In the genomic region with DNA sequence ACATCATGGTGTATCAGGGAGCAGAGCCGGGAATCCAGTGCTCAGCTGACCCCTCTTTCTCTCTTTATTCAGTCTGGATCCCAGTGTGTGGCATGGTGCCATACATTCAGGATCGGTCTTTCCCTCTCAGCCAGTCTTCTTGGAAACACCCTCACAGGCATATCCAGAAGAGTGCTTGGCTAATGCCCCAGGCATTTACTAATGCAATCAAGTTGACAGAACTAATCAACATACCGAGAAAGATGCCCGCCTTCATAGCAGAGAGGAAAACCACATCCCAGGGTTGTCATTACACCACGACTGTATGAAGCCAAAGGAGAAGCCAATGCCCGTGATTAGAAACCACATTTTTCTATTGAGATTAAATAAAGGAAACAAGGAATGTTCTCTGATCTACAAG, we compare ENCODE assay signal across 35 mouse cellular contexts. TPM values are rescaled to one million over a fixed set of nuclear protein-coding genes. Genes with fewer than 3 reads are reported as not detected.
A peak's percentile ranks its signal among the peaks of the same experiment; 100 is the strongest.
DNase-seq lines count a peak whose midpoint lies in the region; ATAC-seq and TF ChIP-seq lines count a peak whose summit lies in the region.
"Had no signal": no experiment of that assay in that cellular context is flagged by ENCODE, and none has a peak within 500 bp of the region (broad histone marks: within the 10 kb centered on the region; RNA-seq: fewer than 3 reads in every experiment).

No protein-coding gene starts in this region.

- no peaks in the 10 kb centered on the region for H3K9me3 ChIP-seq in hindbrain, embryonic 11.5 days (ENCODE audit: control insufficient read depth, low read length)
- H3K9me3 ChIP-seq: embryonic facial prominence, embryonic 12.5 days; forebrain, embryonic 15.5 days; heart, embryonic 13.5 days; hindbrain, embryonic 10.5 days; intestine, embryonic 15.5 days; limb, embryonic 10.5 days; limb, embryonic 15.5 days; liver, embryonic 13.5 days; midbrain, embryonic 15.5 days; neural tube, embryonic 12.5 days had no signal

- H3K27ac ChIP-seq in hindbrain, embryonic 11.5 days (ENCODE audit: low read depth, low read length), result no peak overlapping the region
- H3K27ac ChIP-seq: embryonic facial prominence, embryonic 12.5 days; forebrain, embryonic 15.5 days; heart, embryonic 13.5 days; hindbrain, embryonic 10.5 days; hindbrain, postnatal 0 days; intestine, embryonic 15.5 days; layer of hippocampus, adult 2 months; limb, embryonic 10.5 days; limb, embryonic 15.5 days; liver, embryonic 13.5 days; macrophage; midbrain, embryonic 15.5 days; neural tube, embryonic 12.5 days; stomach, postnatal 0 days had no signal

- DNase-seq in cerebellum, postnatal 14 days, result peak; percentile 5 to 8
- no peak for DNase-seq in cerebellum, adult 9-10 months
- peak; percentile 45 for DNase-seq in 3T3-L1 (ENCODE audit: low read depth, low spot score)
- peak; percentile 18 for DNase-seq in brain, embryonic 14.5 days (ENCODE audit: low read depth)
- no peak for DNase-seq in c-Kit-positive CD71-positive TER-119-positive erythroid progenitor cells, embryonic 14.5 days (ENCODE audit: low spot score)
- DNase-seq in hindbrain, embryonic 11.5 days (ENCODE audit: low spot score), result no peak
- DNase-seq: adrenal gland, adult 2 months; cerebellum, adult 11 months; cerebellum, postnatal 25 days; gastrocnemius, postnatal 36 days; heart, postnatal 10 days; kidney, adult 2 months; kidney, postnatal 36 days; liver, embryonic 13.5 days; lung, adult 18-20 months; right cerebral cortex, adult 18-20 months; right cerebral cortex, postnatal 4 days; thymus, adult 18-20 months; thymus, postnatal 25 days had no signal

- no peaks in the 10 kb centered on the region for H3K36me3 ChIP-seq in hindbrain, embryonic 11.5 days (ENCODE audit: control insufficient read depth, insufficient read depth, low read length)
- H3K36me3 ChIP-seq: embryonic facial prominence, embryonic 12.5 days; forebrain, embryonic 15.5 days; heart, embryonic 13.5 days; hindbrain, embryonic 10.5 days; intestine, embryonic 15.5 days; limb, embryonic 10.5 days; limb, embryonic 15.5 days; liver, embryonic 13.5 days; midbrain, embryonic 15.5 days; neural tube, embryonic 12.5 days had no signal

- H3K4me1 ChIP-seq in hindbrain, embryonic 11.5 days (replicated peaks; ENCODE audit: control insufficient read depth, insufficient read depth, low read length), result no peaks in the 10 kb centered on the region
- H3K4me1 ChIP-seq: embryonic facial prominence, embryonic 12.5 days; forebrain, embryonic 15.5 days; heart, embryonic 13.5 days; hindbrain, embryonic 10.5 days; intestine, embryonic 15.5 days; limb, embryonic 10.5 days; limb, embryonic 15.5 days; liver, embryonic 13.5 days; midbrain, embryonic 15.5 days; neural tube, embryonic 12.5 days had no signal

- TF ChIP-seq POLR2A in brain, embryonic 14.5 days (IDR thresholded peaks at IDR 0.05; ENCODE audit: borderline replicate concordance, extremely low read depth, insufficient read depth, insufficient read length, poor library complexity, severe bottlenecking), result no peak

- no peak overlapping the region for H3K9ac ChIP-seq in hindbrain, embryonic 11.5 days (ENCODE audit: low read depth, low read length)
- H3K9ac ChIP-seq: embryonic facial prominence, embryonic 12.5 days; forebrain, embryonic 15.5 days; heart, embryonic 13.5 days; intestine, embryonic 15.5 days; limb, embryonic 15.5 days; liver, embryonic 13.5 days; midbrain, embryonic 15.5 days; neural tube, embryonic 12.5 days had no signal

- no peak overlapping the region for H3K4me2 ChIP-seq in hindbrain, embryonic 11.5 days (replicated peaks; ENCODE audit: low read depth, low read length)
- H3K4me2 ChIP-seq: embryonic facial prominence, embryonic 12.5 days; forebrain, embryonic 15.5 days; heart, embryonic 13.5 days; intestine, embryonic 15.5 days; limb, embryonic 15.5 days; liver, embryonic 13.5 days; midbrain, embryonic 15.5 days; neural tube, embryonic 12.5 days had no signal

- no peaks in the 10 kb centered on the region for H3K27me3 ChIP-seq in hindbrain, embryonic 11.5 days (ENCODE audit: control insufficient read depth, insufficient read depth, low read length)
- H3K27me3 ChIP-seq: embryonic facial prominence, embryonic 12.5 days; forebrain, embryonic 15.5 days; heart, embryonic 13.5 days; intestine, embryonic 15.5 days; limb, embryonic 15.5 days; liver, embryonic 13.5 days; midbrain, embryonic 15.5 days; neural tube, embryonic 12.5 days had no signal

- WGBS in hindbrain, embryonic 11.5 days, result 85% methylated on average over 6 of the region's 6 CpGs

- 0 out of 2 replicates have a peak, but pooled peaks have one; percentile 37 for ATAC-seq in granulocyte monocyte progenitor cell, adult 5-6 weeks (replicated peaks; ENCODE audit: poor library complexity, severe bottlenecking)
- no peak for ATAC-seq in hindbrain, embryonic 11.5 days (ENCODE audit: low FRiP score)
- ATAC-seq: activated CD4-positive, CD25-positive, alpha-beta regulatory T cell, adult 4 months; forebrain, embryonic 15.5 days; hindbrain, postnatal 0 days; intestine, embryonic 15.5 days; lung, postnatal 0 days; midbrain, embryonic 15.5 days had no signal

- TF ChIP-seq CTCF in brain, embryonic 14.5 days (IDR thresholded peaks at IDR 0.05; ENCODE audit: borderline replicate concordance, extremely low read depth, insufficient read depth, insufficient read length), result no peak

- H3K4me3 ChIP-seq in hindbrain, embryonic 11.5 days (ENCODE audit: low read depth, low read length), result no peak overlapping the region
- H3K4me3 ChIP-seq: embryonic facial prominence, embryonic 12.5 days; forebrain, embryonic 15.5 days; heart, embryonic 13.5 days; hindbrain, embryonic 10.5 days; intestine, embryonic 15.5 days; layer of hippocampus, adult 2 months; limb, embryonic 10.5 days; limb, embryonic 15.5 days; liver, embryonic 13.5 days; midbrain, embryonic 15.5 days; neural tube, embryonic 12.5 days had no signal

RNA-seq across cellular contexts. Expression of gene Mboat1, which starts 41.1 kb away (rescaled TPM):
- polyA plus RNA-seq in brain, embryonic 14.5 days (2012; rRNA removed), result 1.6 and 1.8 TPM in 2 replicates
- total RNA-seq in granulocyte monocyte progenitor cell, adult 5-6 weeks (2014; fragmentation: Nextera tagmentation), result 10.9 and 21.3 TPM in 2 replicates
- total RNA-seq in granulocyte monocyte progenitor cell, adult 5-6 weeks (2017), result 8.9 and 12.8 TPM in 2 replicates
- 6.4 and 7.4 TPM in 2 replicates for polyA plus RNA-seq in hindbrain, embryonic 11.5 days (2014; fragmentation: Nextera tagmentation; extraction: Ambion mirVana)

Comparison
In these comparisons a context has a peak if more than half of its experiments do, and no peak if none do; other contexts are left out.
1. DNase-seq: peak in cerebellum, postnatal 14 days (2 of 2), 3T3-L1 (single experiment) and brain, embryonic 14.5 days (single experiment); none in cerebellum, adult 9-10 months (single experiment), c-Kit-positive CD71-positive TER-119-positive erythroid progenitor cells, embryonic 14.5 days (single experiment) and hindbrain, embryonic 11.5 days (single experiment).